Mouse (Mus musculus): ENCODE measurements at regions not wholly inside any gene's neighbourhood (a gene's known extent, or its start where the extent isn't known, plus 50 kb on each side); places are given as distances from the start of the nearest gene placed in this dataset.

DNA sequence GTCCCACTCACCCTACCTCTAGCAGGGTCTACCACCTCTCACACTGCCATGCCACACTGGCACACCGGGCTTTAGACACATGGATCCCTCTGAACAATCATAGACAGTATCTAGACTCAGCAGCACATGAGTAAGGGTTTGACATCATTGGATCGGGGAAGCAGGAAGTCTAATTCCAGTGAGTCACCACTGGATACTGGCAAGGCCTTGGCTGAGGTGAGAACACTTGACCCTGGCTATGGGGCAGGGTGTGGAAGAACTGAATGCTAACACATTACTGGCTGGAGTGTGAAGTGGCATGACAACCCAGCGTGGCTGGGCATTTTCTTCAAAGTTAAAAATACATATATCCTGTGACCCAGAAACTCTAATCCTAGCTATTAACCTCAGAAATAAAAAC is 114.4 kb downstream of the H2afy start:
- no peak for DNase-seq (ENCODE audit: low spot score)

DNA sequence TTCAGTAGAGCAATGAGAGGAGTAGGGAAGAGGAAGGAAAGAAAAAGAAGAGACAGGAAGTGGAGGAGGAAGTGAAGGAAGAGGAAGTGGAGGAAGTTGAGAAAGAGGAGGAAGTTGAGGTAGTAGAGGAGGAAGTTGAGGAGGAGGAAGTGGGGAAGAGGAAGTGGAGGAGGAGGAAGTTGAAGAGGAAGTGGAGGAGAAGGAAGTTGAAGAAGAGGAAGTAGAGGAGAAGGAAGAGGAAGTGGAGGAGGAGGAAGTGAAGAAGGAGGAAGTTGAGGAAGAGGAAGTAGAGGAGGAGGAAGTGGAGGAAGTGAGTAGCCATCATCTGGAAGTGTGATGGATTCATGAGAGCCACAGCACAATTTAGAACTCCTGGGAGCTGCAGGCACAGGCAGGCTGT is 122.2 kb downstream of the H2afy start:
- DNase-seq (ENCODE audit: low spot score), result no peak

DNA sequence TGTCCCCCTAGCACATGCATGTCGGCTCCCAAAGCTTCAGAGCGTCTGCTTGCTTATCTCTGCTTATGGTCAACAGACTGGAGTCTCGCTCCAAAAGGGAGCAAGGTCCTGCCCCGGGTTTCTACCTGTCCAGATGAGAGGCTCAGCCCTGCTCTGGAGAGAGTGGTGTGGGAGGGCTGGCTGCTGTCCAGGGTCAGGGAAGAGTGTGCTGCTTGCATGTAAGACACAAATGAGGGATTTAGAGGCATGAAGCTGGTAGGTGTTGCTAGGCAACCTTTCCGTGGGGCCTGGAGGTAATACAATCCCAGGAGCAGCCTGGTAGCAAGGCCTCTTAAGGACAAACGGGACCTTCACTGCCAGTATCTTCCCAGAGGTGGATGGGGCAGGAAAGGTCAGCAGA is 125.7 kb downstream of the H2afy start:
- DNase-seq (ENCODE audit: low spot score), result no peak

DNA sequence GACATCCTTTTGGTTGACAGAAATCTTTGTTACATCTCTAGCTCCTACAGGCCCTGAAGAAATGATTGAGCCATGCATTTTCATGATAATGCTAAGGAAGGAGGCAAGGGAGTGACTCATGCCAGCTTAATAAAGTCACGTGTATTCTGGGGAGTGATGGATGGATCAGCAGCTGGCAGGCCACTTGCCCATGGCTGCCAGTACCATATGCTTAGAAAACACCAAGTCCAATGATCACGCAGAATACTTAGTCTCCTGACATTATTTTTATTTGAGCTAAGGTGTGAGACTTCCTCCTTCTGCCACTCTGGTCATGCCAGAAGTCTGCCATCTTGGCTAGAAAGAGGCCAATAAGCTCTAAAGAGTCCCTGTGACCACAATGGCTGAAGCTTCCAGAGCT is 129.3 kb downstream of the H2afy start:
- DNase-seq (ENCODE audit: low spot score), result no peak

DNA sequence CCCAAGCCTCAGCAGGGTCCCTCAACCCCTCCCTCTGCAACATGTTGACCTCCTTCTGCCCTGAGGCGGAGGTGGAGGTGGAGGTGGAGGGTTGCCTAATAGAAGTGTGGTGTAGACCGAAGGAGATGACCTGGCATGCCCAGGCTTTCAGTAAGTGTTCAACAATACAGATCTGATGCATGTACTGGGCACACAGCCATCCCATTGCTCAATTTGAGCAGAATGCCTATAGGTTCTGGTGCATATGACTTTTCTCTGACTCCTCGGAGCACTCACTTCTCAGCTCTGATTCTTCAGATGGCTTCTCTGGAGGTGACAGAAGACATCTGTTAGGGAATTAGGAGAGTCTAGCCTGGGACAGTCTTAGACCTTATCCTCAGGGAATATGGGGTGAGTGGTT is 130.4 kb downstream of the H2afy start:
- no peak for DNase-seq (ENCODE audit: low spot score)

DNA sequence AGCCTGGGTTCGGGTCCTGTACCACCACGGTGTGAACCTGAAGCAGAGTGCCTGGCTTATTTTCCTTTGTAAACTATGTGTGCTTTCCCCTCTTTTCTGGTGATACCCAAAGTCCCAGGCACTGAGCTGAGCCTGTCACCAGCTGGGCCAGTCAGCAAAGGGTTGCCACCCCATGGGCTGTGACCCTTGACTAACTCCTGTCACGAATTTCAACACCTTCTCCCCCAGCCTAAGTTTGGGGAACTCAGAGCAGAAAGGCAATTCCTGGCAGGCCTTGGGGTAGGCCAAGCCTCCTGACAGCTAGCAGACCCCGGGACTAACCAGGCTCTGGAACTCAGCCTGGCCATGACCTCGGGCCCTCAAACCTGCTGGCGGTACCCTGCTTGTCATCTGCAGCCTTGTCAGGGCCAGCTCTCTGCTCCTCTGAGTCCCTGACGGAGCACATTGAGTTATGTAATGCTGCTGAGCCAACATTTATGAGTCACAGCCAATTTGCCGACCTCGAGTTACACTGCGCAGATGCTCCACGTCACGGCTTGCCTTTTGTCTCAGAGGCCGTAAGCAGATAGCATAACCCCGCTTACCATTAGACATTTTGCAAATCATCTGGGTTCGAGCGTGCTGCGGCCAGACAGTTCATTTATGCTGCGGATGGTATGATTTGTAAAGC is 132.3 kb downstream of the H2afy start:
- no peak for DNase-seq (ENCODE audit: low spot score)

DNA sequence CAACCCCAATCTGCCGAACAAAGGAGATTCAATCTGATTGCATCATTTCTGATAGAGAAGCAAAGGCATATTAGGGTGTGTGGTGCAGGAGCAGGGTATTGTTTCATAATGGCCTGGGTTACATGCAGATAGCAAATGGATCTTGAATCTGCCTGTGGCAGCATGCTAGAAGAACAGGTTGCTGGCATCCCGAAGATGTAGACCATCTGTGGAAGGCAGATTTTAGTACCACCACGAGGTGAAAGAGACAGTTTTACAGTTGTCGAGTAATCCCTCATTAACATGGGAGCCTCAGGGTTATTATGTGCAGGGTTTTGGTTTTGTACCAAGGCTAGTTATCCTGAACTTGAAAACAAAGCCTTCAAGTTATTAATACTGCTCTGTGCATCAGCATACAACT is 140.9 kb downstream of the H2afy start:
- DNase-seq (ENCODE audit: low spot score), result no peak

DNA sequence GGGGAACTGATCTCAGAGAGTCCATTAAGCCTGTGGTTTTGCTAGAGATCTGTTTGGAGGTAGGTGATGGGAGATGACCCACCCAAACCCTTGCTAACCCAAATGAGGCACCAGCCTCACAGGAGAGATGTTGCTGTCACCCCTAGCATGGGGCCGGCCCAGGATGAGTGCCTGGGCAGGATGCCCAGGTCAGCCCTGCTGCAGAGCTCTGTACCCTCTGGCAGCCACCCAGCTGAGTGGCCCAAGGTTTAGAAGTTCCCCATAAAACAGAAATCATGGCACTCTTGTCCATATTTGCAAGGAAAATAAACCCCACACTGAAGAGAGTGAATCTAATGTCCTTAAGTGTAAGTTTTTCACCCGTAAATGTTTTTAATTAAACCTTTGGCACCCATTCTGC is 141.7 kb downstream of the H2afy start:
- no peak for DNase-seq (ENCODE audit: low spot score)

DNA sequence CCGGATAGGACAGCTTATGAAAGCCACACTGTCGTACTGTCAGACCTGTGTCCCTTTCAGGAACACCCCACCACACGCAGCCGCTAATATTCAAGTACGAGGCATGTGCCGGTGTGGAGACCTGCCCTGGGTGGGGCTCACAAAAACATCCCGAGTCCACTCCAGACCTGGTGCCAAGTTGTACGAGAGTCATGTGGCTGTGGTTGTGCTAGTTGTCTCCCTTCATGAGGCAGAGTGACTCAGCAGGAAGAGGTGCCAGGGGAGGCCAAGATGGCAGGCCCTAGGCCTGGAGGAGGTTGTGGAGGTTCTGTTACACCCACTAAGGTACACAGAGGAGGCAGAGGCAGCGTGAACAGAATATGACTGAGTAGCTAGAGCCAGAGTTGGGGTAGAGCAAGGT is 143.5 kb downstream of the H2afy start:
- no peak for DNase-seq (ENCODE audit: low spot score)

DNA sequence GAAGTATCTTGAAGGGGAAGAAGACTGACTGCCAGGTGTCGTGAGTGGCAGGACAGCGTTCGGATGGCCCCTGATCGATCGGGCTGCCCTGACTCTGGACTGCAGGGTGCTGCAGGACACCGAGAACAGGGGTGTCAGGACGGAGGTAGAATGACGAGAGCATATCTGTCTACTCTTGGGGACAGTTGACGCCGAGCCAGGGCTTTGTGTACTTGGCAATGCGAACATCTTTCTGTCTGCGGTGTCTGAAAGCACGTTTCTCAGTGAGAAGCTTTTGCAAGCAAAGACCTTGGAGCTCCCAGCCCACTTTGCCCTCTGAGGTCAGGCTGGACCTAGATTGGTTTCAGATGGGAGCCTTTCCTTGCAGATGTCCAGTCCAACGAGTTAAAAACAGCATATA is 144.9 kb downstream of the H2afy start:
- no peak for DNase-seq (ENCODE audit: low spot score)

DNA sequence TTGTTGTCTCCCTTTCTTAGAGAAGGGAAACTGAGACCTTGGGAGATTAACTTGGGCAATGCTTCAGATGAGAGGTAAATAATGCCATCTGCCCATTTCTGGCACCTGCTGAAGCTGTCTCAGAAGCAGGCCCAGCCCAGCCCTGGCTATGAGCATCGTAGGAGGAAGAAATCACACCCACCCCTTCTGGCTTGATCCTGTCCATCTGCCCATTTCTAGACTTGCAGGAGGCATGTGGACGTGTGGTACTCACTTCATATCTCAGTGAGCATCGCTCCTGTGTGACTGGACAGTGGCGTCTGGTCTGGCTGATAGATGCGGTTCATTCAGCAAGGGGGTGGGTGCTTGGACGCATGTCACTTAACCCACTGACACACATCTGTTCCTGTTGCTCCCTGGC is 146.0 kb downstream of the H2afy start:
- no peak for DNase-seq (ENCODE audit: low spot score)

DNA sequence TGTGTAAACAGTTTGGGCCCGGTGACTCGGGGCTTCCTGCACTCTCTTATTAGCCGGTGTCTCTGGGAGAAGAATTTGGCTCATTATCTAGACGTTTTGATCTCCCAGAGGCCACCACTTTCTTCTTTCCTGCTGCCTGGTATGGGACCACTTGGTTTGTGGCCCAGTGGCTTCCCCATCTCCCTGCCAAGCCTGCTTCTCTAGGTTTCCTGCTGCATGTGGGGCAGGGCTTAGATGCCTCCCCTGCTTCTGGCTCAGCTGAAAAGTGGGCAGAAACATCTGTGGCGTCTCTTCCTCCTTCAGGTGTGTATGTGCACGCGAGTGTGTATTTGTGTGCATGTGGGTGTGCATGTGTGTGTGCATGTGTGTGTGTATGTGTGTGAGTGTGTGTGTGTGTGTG is 146.8 kb downstream of the H2afy start:
- DNase-seq (ENCODE audit: low spot score), result no peak

DNA sequence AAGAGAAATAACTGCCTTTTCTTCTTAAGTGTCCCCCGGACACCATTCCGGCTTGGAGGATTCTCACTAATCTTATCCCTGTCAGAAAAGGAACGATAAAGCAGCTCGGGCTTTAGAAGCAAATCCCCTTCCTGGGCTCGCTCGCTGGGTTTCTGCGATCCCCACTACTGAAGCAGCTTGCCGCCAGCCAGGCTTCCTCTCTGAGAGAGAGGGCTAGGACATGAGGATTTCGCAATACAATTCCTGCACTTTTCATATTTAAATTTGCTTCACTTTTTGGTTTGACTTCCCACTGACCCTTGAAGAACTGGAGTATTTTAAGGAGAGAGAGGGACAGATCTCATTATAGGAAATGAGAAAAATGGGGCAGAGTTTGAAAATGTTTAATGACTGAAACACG is 149.4 kb upstream of the Pitx1 start:
- DNase-seq (ENCODE audit: low spot score), result no peak

DNA sequence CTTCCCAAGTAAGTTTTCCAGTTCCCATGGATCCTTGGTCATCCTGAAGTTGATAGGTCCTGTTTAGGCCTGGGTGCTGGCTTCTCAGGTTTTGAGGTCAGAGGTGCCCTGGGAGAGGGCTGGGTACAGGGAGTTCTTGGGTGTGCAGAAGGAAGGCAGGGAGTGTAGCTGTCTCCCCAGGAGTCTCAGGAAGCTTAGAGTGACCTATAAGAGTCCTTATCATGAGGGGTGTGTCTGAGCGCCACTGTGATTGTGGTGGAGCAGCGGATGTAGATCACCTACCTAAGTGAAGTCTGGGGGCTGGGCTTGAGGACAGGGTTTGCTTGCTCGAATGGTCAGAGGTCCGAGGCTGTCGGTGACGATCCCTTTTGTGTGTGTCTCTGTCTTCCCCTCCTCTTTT is 148.8 kb upstream of the Pitx1 start:
- no peak for DNase-seq (ENCODE audit: low spot score)

DNA sequence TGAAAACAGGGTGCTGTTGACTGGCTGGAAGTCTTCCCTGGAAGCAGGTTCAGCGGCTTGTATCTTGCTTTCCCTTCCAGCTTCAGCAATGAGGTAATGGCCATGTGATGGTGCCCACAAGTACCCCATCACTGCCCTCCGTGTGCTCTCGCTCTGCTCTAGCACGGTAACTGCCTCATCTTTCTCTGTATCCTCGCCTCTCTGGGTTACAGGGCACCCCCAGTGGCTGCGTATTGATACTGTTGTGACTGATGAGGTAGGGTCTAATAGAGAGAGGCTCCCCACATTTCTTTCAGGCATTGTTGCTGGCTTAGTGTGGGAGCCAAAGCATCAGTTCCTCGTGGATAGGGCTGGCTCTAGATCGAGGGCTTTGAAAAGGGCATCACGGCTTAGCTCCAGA is 147.9 kb upstream of the Pitx1 start:
- DNase-seq (ENCODE audit: low spot score), result no peak

DNA sequence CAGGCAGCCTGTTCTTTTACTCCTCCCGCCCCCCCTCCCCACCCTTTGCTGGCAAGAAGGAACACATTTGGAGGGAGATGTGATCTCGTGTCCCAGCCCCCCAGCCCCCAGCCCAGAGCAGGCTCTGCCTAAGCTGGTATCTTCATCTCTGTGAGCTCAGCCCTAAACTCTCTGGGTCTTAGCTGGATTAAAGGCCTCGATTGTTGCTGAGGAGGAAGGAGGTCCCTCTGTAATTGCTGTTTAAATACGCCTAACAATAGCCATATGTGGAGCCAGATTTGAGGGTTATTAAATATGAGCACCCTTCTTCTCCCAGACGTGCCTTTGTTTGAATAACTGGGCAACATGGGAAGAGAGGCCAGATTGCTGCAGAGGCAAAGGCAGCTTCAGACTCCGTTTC is 145.0 kb upstream of the Pitx1 start:
- DNase-seq (ENCODE audit: low spot score), result no peak

DNA sequence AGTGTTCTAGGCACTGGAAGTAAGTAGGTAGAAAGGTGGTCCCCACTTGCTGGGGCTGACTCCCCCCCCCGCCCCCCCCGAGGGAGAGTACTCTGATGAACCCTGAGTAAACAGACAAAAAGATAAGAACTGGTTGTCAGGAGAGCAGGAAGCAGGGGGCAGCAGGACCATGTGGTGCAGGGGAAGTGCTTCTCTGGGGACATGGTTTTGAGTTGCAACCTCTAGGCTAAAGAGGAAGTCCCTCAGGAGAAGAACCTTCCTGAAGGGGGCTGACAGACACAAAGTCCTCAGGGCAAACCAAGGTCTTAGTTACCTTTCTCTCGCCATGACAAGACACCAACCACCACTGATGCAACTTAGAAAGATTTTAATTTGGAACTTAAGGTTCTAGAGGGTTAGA is 141.9 kb upstream of the Pitx1 start:
- DNase-seq (ENCODE audit: low spot score), result no peak

DNA sequence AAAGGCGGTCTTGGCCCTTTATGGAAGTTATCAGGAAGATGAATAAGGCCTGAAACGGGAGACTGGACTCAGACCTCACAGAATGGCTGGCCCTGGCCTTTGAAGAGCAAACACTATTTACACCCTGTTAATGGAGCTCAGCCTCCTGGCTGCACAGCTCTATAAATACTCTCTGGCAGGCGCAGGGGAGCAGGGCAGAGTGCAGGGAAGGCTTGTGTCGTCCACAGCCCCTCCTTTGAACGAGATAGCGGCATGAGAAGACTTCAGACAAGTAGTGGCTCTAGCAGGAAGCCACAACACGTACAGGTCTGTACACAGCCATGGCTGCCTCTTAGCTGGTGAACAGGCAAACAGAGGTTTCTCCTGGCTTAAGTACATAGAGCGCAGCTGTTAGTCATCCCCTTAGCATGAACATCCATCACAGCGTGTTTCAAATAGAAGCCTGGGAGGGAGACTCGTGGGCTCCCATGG is 141.0 kb upstream of the Pitx1 start:
- DNase-seq (ENCODE audit: low spot score), result no peak

DNA sequence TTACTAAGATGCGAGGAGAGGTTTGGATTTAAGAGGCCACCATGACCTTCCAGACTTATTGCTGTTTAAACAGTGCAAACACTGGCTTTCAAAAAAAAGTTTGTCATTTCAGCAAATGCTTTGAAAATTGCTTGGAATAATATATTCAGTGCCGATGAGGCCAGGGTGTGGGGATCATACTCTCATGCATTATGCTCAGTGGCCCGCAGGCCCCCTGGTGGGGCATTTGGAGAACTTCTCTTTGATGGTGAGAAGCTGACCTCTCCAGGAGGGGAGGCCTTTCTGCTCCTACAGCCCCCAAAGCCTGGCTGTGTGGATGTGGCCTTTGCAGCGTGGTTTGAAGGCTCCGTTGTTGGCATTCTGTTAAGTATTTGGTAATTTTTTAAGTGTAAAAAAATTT is 138.1 kb upstream of the Pitx1 start:
- no peak for DNase-seq (ENCODE audit: low spot score)

DNA sequence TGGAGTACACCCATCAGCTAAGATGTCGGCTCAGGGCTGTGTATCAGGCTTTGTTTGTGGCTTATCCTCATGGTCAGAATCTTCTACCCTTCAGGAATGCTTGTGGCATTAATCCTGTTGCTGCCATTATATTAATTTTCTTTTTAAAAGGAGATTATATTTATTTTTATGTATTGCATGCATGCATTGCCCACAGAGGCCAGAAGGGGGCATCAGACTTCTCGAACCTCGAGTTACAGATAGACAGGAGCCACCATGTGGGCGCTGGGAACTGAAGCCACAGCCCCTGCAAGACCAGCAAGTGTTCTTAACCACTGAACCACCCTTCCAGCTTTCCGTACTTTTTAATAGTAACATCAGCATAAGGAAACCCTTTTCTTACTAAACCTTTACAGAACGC is 134.7 kb upstream of the Pitx1 start:
- DNase-seq (ENCODE audit: low spot score), result no peak

DNA sequence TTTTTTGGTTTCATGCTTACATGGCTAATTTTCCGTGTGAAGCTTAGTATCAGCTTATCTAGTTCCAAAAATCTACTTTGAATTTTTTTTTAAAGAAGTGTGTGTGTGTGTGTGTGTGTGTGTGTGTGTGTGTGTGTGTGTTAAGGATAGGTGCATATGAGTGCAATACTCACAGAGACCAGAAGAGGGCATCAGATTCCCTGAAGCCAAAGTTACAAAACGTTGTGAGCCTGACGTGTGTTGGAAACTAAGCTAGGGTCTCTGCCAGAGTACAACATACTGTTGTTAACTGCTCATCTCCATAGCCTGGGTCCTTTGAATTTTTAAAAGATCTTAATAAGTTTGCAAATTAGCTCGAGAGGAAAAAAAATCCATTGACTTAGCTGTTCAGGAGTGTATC is 133.5 kb upstream of the Pitx1 start:
- DNase-seq (ENCODE audit: low spot score), result no peak

DNA sequence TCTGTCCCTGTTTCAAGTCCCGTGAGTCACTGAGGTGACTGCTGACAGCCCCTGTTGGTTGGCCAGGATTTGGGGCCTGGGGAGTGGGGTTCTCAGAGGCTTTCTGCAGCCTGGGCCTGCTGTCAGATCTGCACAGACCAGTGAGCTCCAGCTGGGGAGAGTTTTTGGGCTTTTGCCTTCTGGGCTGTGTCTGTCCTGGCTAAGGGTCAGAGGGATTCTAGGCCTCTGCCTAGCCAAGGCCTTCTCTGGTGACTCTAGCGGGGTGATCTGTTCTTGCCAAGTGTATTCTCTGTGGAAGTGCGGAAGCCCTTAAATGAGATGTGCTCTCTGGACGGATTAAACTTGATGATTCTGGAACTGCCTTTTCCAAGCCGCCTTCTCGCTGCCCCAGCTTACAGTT is 131.2 kb upstream of the Pitx1 start:
- DNase-seq (ENCODE audit: low spot score), result no peak

DNA sequence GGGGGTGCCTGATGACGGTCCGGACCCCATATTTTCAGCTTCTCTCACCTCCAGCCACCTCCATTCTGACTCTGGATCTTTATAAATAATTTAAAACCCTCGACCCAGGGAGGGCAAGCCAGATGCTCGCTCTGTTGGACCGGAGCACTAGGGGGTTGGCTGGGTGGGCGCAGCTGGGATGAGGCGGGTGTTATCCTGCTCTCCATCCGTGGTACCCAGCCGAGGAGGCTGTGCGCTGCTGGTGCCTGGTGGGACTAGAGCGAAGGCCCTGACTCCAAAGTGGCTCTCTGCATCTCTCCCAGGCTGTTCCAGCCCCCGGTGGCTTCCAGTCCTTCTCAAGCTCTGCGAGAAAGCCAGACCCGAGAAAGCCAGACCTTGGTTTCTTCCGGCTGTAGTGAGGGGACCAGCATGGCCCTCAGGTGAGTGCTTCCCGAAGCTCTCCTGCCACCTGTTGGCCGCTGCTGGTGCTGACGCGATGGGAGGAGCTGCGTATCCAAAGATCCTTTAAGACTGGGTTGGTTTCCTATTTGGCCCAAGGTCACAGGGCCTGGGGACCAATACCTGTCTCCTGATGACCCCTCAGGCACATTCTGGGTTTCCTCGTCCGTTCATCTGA is 127.1 kb upstream of the Pitx1 start:
- peak; percentile 62 for DNase-seq (ENCODE audit: low spot score)
